Mouse (Mus musculus): Measurements from ENCODE around the gene Abca17. TPM values are rescaled to one million over a fixed set of nuclear protein-coding genes. Genes with fewer than 3 reads are reported as not detected.

Gene Abca17
- polyA plus RNA-seq (2012; rRNA removed), result 19.5 and 21.1 TPM in 2 replicates

- no peaks in the 10 kb centered on the region for H3K27me3 ChIP-seq (ENCODE audit: control insufficient read depth, insufficient read depth, low read length)
- H3K36me3 ChIP-seq (ENCODE audit: control insufficient read depth, insufficient read depth, low read length), result no peaks in the 10 kb centered on the region
- H3K4me3 ChIP-seq (ENCODE audit: control insufficient read depth, low read depth, low read length), result peak within 1 kb of the TSS; percentile 90
- H3K4me1 ChIP-seq (ENCODE audit: control insufficient read depth, insufficient read depth, low read length), result peaks cover 18% of the 10 kb centered on the region
- H3K27ac ChIP-seq (ENCODE audit: control insufficient read depth, insufficient read depth, low read depth, low read length), result peak within 1 kb of the TSS; percentile 82
- TF ChIP-seq POLR2A (IDR thresholded peaks at IDR 0.05; ENCODE audit: control insufficient read depth, low read depth, low read length), result peak; percentile 47; the same call in 1 of the 2 replicates
- TF ChIP-seq CTCF (IDR thresholded peaks at IDR 0.05; ENCODE audit: control insufficient read depth, insufficient read depth, insufficient replicate concordance, low read depth, low read length), result no peak
Observed at GRCm38 (mm10) chr17:24350926-24351759, at the start of gene Abca17. Gene Abca17 (minus strand): TSS chr17:24351068.

- no peaks in the 10 kb centered on the region for H3K36me3 ChIP-seq (ENCODE audit: control insufficient read depth, insufficient read depth, low read length)
- no peaks in the 10 kb centered on the region for H3K4me1 ChIP-seq (ENCODE audit: control insufficient read depth, insufficient read depth, low read length)
- no peak for TF ChIP-seq POLR2A (IDR thresholded peaks at IDR 0.05; ENCODE audit: control insufficient read depth, low read depth, low read length)
- no peak for TF ChIP-seq CTCF (IDR thresholded peaks at IDR 0.05; ENCODE audit: control insufficient read depth, insufficient read depth, insufficient replicate concordance, low read depth, low read length)
- no peak overlapping the region for H3K4me3 ChIP-seq (ENCODE audit: control insufficient read depth, low read depth, low read length)
- H3K27me3 ChIP-seq (ENCODE audit: control insufficient read depth, insufficient read depth, low read length), result no peaks in the 10 kb centered on the region
- H3K27ac ChIP-seq (ENCODE audit: control insufficient read depth, insufficient read depth, low read depth, low read length), result no peak overlapping the region
Observed at GRCm38 (mm10) chr17:24394456-24394855, 43.6 kb upstream of the Abca17 start.

GRCm38 (mm10) chr17:24393527-24393926, 42.7 kb upstream of the Abca17 start:
- H3K27me3 ChIP-seq (ENCODE audit: control insufficient read depth, insufficient read depth, low read length), result no peaks in the 10 kb centered on the region
- H3K27ac ChIP-seq (ENCODE audit: control insufficient read depth, insufficient read depth, low read depth, low read length), result no peak overlapping the region
- no peak overlapping the region for H3K4me3 ChIP-seq (ENCODE audit: control insufficient read depth, low read depth, low read length)
- H3K4me1 ChIP-seq (ENCODE audit: control insufficient read depth, insufficient read depth, low read length), result no peaks in the 10 kb centered on the region
- H3K36me3 ChIP-seq (ENCODE audit: control insufficient read depth, insufficient read depth, low read length), result no peaks in the 10 kb centered on the region
- TF ChIP-seq CTCF (IDR thresholded peaks at IDR 0.05; ENCODE audit: control insufficient read depth, insufficient read depth, insufficient replicate concordance, low read depth, low read length) (no peak), POLR2A (IDR thresholded peaks at IDR 0.05; ENCODE audit: control insufficient read depth, low read depth, low read length) (no peak)

GRCm38 (mm10) chr17:24391149-24391548, 40.3 kb upstream of the Abca17 start:
- H3K27me3 ChIP-seq (ENCODE audit: control insufficient read depth, insufficient read depth, low read length), result no peaks in the 10 kb centered on the region
- no peaks in the 10 kb centered on the region for H3K36me3 ChIP-seq (ENCODE audit: control insufficient read depth, insufficient read depth, low read length)
- H3K4me3 ChIP-seq (ENCODE audit: control insufficient read depth, low read depth, low read length), result no peak overlapping the region
- TF ChIP-seq POLR2A (IDR thresholded peaks at IDR 0.05; ENCODE audit: control insufficient read depth, low read depth, low read length), result no peak
- TF ChIP-seq CTCF (IDR thresholded peaks at IDR 0.05; ENCODE audit: control insufficient read depth, insufficient read depth, insufficient replicate concordance, low read depth, low read length), result peak; percentile 68; the same call in 1 of the 2 replicates
- no peak overlapping the region for H3K27ac ChIP-seq (ENCODE audit: control insufficient read depth, insufficient read depth, low read depth, low read length)
- no peaks in the 10 kb centered on the region for H3K4me1 ChIP-seq (ENCODE audit: control insufficient read depth, insufficient read depth, low read length)

GRCm38 (mm10) chr17:24389865-24390264, 39.0 kb upstream of the Abca17 start:
- Histone ChIP-seq H3K4me1 (ENCODE audit: control insufficient read depth, insufficient read depth, low read length) (no peaks in the 10 kb centered on the region), H3K36me3 (ENCODE audit: control insufficient read depth, insufficient read depth, low read length) (no peaks in the 10 kb centered on the region), H3K27me3 (ENCODE audit: control insufficient read depth, insufficient read depth, low read length) (no peaks in the 10 kb centered on the region), H3K27ac (ENCODE audit: control insufficient read depth, insufficient read depth, low read depth, low read length) (no peak overlapping the region), H3K4me3 (ENCODE audit: control insufficient read depth, low read depth, low read length) (no peak overlapping the region)
- TF ChIP-seq POLR2A (IDR thresholded peaks at IDR 0.05; ENCODE audit: control insufficient read depth, low read depth, low read length) (no peak), CTCF (IDR thresholded peaks at IDR 0.05; ENCODE audit: control insufficient read depth, insufficient read depth, insufficient replicate concordance, low read depth, low read length) (peak; percentile 68; the same call in 1 of the 2 replicates)

- Histone ChIP-seq H3K4me3 (ENCODE audit: control insufficient read depth, low read depth, low read length) (no peak overlapping the region), H3K4me1 (ENCODE audit: control insufficient read depth, insufficient read depth, low read length) (no peaks in the 10 kb centered on the region)
Observed at GRCm38 (mm10) chr17:24388711-24389110, 37.8 kb upstream of the Abca17 start.

GRCm38 (mm10) chr17:24383789-24384188, 32.9 kb upstream of the Abca17 start:
- Histone ChIP-seq H3K4me3 (ENCODE audit: control insufficient read depth, low read depth, low read length) (no peak overlapping the region), H3K4me1 (ENCODE audit: control insufficient read depth, insufficient read depth, low read length) (no peaks in the 10 kb centered on the region), H3K27me3 (ENCODE audit: control insufficient read depth, insufficient read depth, low read length) (no peaks in the 10 kb centered on the region), H3K27ac (ENCODE audit: control insufficient read depth, insufficient read depth, low read depth, low read length) (no peak overlapping the region), H3K36me3 (ENCODE audit: control insufficient read depth, insufficient read depth, low read length) (no peaks in the 10 kb centered on the region)
- TF ChIP-seq CTCF (IDR thresholded peaks at IDR 0.05; ENCODE audit: control insufficient read depth, insufficient read depth, insufficient replicate concordance, low read depth, low read length) (no peak), POLR2A (IDR thresholded peaks at IDR 0.05; ENCODE audit: control insufficient read depth, low read depth, low read length) (no peak)

More at GRCm38 (mm10) chr17:24388711-24389110, 37.8 kb upstream of the Abca17 start:
- Histone ChIP-seq H3K36me3 (ENCODE audit: control insufficient read depth, insufficient read depth, low read length) (no peaks in the 10 kb centered on the region), H3K27me3 (ENCODE audit: control insufficient read depth, insufficient read depth, low read length) (no peaks in the 10 kb centered on the region), H3K27ac (ENCODE audit: control insufficient read depth, insufficient read depth, low read depth, low read length) (no peak overlapping the region)
- no peak for TF ChIP-seq POLR2A (IDR thresholded peaks at IDR 0.05; ENCODE audit: control insufficient read depth, low read depth, low read length)
- no peak for TF ChIP-seq CTCF (IDR thresholded peaks at IDR 0.05; ENCODE audit: control insufficient read depth, insufficient read depth, insufficient replicate concordance, low read depth, low read length)
